Mouse (Mus musculus): ENCODE data around the gene Gm45140. TPM values are rescaled to one million over a fixed set of nuclear protein-coding genes. Genes with fewer than 3 reads are reported as not detected.

The Gm45140 gene
- polyA plus RNA-seq, 1 experiment from 2014 or later: 4.1 TPM

DNA sequence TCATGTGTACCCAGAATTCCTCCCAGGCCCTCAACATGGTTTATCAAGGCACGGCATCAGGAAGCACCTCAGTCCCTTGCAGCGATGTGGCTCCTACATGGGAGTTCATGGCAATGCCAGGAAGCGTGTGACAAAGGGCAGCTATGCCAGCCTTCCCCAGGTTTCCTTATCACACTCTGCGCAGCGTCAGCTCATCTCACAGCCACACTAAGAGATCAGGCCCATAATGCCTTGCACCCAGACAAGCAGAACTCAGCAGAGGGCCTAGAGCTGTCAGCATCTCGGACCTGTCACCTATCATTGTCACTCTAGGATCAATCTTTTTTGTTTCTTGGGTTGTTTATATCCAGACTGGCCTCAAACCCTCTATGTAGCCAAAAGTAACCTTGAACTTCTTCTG lies 36.0 kb downstream of the Gm45140 start:
- Histone ChIP-seq H3K4me3 (replicated peaks) (no peak overlapping the region), H3K36me3 (replicated peaks) (peaks cover 48% of the 10 kb centered on the region), H3K9ac (no peak overlapping the region), H3K9me3 (replicated peaks) (no peaks in the 10 kb centered on the region), H3K4me2 (peak overlapping the region; percentile 36), H3K4me1 (replicated peaks) (peaks cover 89% of the 10 kb centered on the region), H3K27me3 (no peaks in the 10 kb centered on the region), H3K27ac (replicated peaks) (peak overlapping the region; percentile 89)
- ATAC-seq (ENCODE audit: insufficient read depth): 0 out of 2 replicates have a peak, but pooled peaks have one; percentile 37
- 39% methylated on average over 6 of the region's 6 CpGs for WGBS (ENCODE audit: insufficient replicate concordance)

DNA sequence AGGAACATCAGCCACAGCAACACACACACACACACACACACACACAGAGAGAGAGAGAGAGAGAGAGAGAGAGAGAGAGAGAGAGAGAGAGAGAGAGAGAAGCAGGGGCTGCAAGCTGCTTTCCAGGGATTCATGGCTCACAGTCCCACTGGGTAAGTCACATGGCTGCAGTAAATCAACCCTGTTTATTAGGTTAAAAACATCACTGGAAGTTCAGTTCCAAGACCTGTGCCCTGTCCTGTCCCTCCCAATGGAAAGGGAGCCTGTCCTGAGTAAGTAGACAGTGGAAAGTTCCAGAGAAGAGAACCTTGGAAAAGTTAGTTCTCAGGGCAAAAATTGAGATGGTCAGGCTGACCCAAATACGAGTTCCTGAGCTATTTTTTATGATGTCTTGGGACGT lies 38.3 kb downstream of the Gm45140 start:
- peak overlapping the region; percentile 89 for H3K27ac ChIP-seq (replicated peaks)
- H3K9me3 ChIP-seq (replicated peaks): no peaks in the 10 kb centered on the region
- H3K27me3 ChIP-seq: no peaks in the 10 kb centered on the region
- peak overlapping the region; percentile 55; the same call in 1 of the 2 replicates for H3K4me2 ChIP-seq
- no peak for ATAC-seq (ENCODE audit: insufficient read depth)
- WGBS (ENCODE audit: insufficient replicate concordance): 50% methylated on average over 2 of the region's 2 CpGs
- peaks cover 84% of the 10 kb centered on the region for H3K4me1 ChIP-seq (replicated peaks)
- peaks cover 50% of the 10 kb centered on the region for H3K36me3 ChIP-seq (replicated peaks)
- H3K4me3 ChIP-seq (replicated peaks): no peak overlapping the region
- no peak overlapping the region for H3K9ac ChIP-seq

DNA sequence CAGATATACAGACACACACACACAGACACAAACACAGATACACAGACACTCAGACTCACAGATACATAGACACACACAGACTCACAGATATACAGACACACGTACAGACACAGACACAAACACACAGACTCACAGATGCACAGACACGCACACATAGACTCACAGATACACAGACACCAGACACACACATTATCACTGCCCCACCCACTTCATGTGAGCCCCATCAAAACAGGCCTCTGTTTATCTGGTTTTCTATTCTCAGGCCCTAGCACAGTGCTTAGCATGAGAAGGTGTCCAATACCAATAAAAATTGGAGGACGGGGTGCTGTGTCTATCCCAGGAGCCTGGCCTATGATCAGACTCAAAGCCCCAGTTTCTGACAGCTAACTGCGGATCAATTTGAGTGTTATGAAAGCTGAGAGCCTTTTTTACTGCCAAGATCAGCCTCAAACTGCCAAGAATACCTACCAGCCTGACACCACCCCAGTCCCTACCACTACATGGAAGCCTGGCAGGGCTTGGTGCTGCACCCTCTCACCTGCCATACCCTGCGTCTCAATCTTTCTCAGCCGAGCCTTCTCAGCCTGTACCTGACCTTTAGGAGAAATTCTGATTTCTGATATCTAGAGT lies 39.2 kb downstream of the Gm45140 start:
- ATAC-seq (ENCODE audit: insufficient read depth): peak; percentile 92
- 58% methylated on average over 6 of the region's 6 CpGs for WGBS (ENCODE audit: insufficient replicate concordance)
- Histone ChIP-seq H3K27ac (replicated peaks) (peak overlapping the region; percentile 89), H3K9ac (0 out of 2 replicates have a peak overlapping the region, but pooled peaks have one; percentile 43), H3K9me3 (replicated peaks) (no peaks in the 10 kb centered on the region), H3K4me2 (peak overlapping the region; percentile 55), H3K4me1 (replicated peaks) (peaks cover 89% of the 10 kb centered on the region), H3K27me3 (no peaks in the 10 kb centered on the region), H3K36me3 (replicated peaks) (peaks cover 56% of the 10 kb centered on the region), H3K4me3 (replicated peaks) (peak overlapping the region; percentile 18)

DNA sequence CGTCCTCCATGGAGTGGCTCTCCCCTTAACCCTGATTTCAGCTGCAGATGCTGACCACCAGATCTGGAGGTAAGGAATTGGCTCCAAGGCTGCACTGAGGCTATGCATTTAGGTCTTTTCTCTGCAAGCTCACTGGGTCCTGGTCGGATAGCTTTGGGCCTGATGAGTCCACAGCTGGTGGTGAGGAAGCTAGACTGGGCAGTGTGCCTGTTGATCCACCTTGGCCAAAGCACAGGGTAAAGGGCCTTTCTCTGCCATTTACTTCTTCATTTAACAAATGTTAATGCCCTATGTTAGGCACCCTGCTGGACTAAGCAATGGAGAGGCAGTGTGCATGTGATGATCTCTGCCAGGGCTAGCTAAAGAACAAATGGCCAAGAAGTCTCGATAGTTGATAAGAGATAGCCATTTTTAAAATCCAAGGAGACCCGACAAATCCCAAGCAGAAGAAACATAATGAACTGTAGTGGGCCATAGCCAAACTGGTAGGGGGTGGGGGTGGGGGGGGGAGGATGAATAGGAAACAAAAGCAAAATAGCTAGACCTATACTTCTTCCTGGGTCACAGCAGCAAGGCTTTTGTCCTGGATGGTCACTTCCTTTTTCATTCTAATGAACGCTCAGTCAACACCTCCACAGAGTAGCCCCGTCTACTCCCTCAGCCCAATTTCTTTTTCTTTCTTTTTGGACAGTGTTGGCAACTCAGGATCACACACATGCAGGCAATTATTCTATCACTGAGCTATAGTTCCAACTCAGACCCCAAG lies 40.0 kb downstream of the Gm45140 start:
- Histone ChIP-seq H3K9me3 (replicated peaks) (no peaks in the 10 kb centered on the region), H3K27ac (replicated peaks) (peak overlapping the region; percentile 89), H3K4me1 (replicated peaks) (peaks cover 89% of the 10 kb centered on the region), H3K36me3 (replicated peaks) (peaks cover 64% of the 10 kb centered on the region), H3K9ac (peak overlapping the region; percentile 43; the same call in 1 of the 2 replicates), H3K4me3 (replicated peaks) (no peak overlapping the region), H3K4me2 (peak overlapping the region; percentile 55), H3K27me3 (no peaks in the 10 kb centered on the region)
- no peak for ATAC-seq (ENCODE audit: insufficient read depth)
- WGBS (ENCODE audit: insufficient replicate concordance): 80% methylated on average over 6 of the region's 6 CpGs

DNA sequence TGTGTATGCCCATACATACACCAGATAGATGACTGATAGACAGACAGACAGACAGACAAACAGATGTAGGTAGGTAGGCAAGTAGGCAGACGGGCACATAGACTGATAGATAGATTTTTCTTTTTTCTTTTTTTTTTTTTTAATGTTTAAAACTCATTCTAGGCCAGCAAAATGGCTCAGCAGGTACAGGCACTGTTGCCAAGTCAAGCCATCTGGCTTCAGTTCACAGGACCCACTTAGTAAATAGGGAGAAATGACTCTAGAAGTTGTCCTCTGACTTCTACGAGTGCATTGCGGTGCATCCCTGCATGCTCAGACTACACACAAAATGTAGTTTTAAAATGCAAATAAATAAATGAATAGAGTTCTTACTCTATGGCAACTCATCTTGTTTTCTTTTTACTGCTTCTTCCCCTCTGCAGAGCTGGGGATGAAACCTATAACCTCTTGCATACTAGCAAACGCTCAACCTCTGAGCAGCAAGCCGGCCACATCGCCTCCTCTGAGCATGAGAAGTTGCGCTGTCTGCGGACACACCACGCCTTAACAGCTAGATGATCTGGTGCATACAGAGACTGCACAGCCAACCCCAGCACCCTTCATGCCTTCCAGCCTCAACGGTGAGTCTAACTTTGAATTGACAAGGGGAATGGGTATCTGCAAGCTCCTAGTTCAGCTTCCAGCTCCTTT lies 41.6 kb downstream of the Gm45140 start:
- H3K4me1 ChIP-seq (replicated peaks): peaks cover 89% of the 10 kb centered on the region

DNA sequence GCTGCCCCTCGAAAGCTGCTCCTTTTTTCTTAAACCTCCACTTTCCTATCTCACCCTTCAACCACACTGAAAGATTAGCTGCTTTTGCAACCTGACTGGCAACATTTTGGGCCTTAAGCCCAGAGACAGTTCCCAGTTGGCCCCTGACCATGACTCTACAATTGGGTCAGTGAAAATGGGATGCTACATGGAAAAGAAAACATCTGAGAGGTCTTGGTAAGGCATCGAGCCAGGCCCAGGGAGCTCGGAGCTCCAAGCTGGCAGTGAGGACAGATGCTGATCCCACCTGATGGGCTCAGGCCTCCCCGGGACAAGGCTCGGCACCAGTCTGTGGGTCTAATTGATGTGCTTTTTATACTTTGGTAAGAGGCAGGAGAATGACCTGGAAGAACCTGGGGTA lies 43.8 kb downstream of the Gm45140 start:
- WGBS (ENCODE audit: insufficient replicate concordance): 77% methylated on average over 5 of the region's 5 CpGs
- Histone ChIP-seq H3K36me3 (replicated peaks) (peaks cover 78% of the 10 kb centered on the region), H3K4me1 (replicated peaks) (peaks cover 89% of the 10 kb centered on the region), H3K9me3 (replicated peaks) (no peaks in the 10 kb centered on the region), H3K4me2 (peak overlapping the region; percentile 65; the same call in 1 of the 2 replicates), H3K9ac (peak overlapping the region; percentile 54; the same call in 1 of the 2 replicates), H3K27me3 (no peaks in the 10 kb centered on the region), H3K27ac (replicated peaks) (peak overlapping the region; percentile 96), H3K4me3 (replicated peaks) (no peak overlapping the region)
- ATAC-seq (ENCODE audit: insufficient read depth): no peak

More for the DNA sequence above, 41.6 kb downstream of the Gm45140 start:
- Histone ChIP-seq H3K36me3 (replicated peaks) (peaks cover 74% of the 10 kb centered on the region), H3K4me3 (replicated peaks) (no peak overlapping the region), H3K27ac (replicated peaks) (no peak overlapping the region), H3K9ac (no peak overlapping the region), H3K9me3 (replicated peaks) (no peaks in the 10 kb centered on the region), H3K4me2 (no peak overlapping the region), H3K27me3 (no peaks in the 10 kb centered on the region)
- ATAC-seq (ENCODE audit: insufficient read depth): no peak
- 87% methylated on average over 10 of the region's 10 CpGs for WGBS (ENCODE audit: insufficient replicate concordance)

DNA sequence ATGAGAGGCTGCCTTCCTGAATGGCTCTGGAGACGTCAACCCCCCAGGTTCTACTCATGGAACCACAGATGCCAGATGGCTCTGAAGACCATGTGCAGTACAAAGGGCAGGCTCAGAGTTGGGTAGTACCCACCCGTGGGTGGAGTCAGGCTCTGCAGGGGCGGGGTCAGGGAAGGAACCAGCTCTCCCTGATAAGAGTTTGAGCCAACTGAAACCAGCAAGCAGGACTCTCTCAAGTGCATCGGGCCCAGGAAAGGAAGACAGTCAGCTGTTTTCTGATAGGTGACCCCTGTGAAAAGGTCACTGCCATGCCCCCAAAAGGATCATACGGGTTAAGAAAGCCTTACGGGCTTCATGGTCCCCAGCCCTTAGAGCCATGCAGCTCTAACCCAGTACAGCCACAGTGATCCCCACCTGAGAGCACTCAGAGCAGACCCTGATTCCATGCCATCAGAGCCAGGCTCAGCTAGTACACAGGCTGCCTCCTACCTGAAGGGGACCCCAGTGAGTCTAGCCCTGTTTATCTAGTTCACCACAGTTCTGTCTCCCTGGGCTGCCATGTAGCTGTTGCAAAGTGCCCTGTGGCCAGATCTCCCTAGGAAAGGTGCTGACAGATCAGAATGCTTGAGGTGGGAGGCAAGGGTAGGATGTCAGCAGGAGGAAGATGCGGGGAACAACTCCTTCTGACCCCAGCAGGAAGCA lies 44.7 kb downstream of the Gm45140 start:
- peak overlapping the region; percentile 25 for H3K4me3 ChIP-seq (replicated peaks)
- H3K27ac ChIP-seq (replicated peaks): peak overlapping the region; percentile 96
- peak; percentile 92 for ATAC-seq (ENCODE audit: insufficient read depth)
- H3K4me2 ChIP-seq: peak overlapping the region; percentile 65
- 21% methylated on average over 7 of the region's 7 CpGs for WGBS (ENCODE audit: insufficient replicate concordance)
- peaks cover 82% of the 10 kb centered on the region for H3K4me1 ChIP-seq (replicated peaks)
- H3K9me3 ChIP-seq (replicated peaks): no peaks in the 10 kb centered on the region
- no peaks in the 10 kb centered on the region for H3K27me3 ChIP-seq
- peaks cover 78% of the 10 kb centered on the region for H3K36me3 ChIP-seq (replicated peaks)
- peak overlapping the region; percentile 54 for H3K9ac ChIP-seq

DNA sequence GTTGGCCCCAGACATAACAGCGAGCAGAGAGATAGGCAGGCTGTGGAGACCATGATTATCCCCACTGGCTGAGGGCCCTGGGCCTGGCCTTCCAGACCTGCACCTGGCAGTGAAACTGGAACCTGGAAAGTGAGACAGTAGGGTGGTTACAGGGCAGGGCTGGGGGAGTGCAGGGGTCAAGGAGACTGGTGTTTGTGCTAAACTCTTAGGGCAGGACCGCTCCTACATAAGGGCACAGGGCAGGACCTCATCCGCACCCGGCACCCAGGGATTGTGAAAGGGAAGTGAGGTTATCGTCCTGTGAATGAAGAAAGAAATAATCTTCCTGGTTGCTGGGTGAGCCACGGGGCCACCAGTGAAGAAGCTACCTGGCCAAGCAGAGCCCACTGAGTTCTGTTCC lies 45.8 kb downstream of the Gm45140 start:
- ATAC-seq (ENCODE audit: insufficient read depth): no peak
- no peak overlapping the region for H3K4me3 ChIP-seq (replicated peaks)
- peaks cover 73% of the 10 kb centered on the region for H3K36me3 ChIP-seq (replicated peaks)
- H3K27ac ChIP-seq (replicated peaks): peak overlapping the region; percentile 96
- peaks cover 76% of the 10 kb centered on the region for H3K4me1 ChIP-seq (replicated peaks)
- peak overlapping the region; percentile 50 for H3K9ac ChIP-seq
- H3K9me3 ChIP-seq (replicated peaks): no peaks in the 10 kb centered on the region
- no peaks in the 10 kb centered on the region for H3K27me3 ChIP-seq
- 67% methylated on average over 6 of the region's 6 CpGs for WGBS (ENCODE audit: insufficient replicate concordance)
- H3K4me2 ChIP-seq: 0 out of 2 replicates have a peak overlapping the region, but pooled peaks have one; percentile 65

DNA sequence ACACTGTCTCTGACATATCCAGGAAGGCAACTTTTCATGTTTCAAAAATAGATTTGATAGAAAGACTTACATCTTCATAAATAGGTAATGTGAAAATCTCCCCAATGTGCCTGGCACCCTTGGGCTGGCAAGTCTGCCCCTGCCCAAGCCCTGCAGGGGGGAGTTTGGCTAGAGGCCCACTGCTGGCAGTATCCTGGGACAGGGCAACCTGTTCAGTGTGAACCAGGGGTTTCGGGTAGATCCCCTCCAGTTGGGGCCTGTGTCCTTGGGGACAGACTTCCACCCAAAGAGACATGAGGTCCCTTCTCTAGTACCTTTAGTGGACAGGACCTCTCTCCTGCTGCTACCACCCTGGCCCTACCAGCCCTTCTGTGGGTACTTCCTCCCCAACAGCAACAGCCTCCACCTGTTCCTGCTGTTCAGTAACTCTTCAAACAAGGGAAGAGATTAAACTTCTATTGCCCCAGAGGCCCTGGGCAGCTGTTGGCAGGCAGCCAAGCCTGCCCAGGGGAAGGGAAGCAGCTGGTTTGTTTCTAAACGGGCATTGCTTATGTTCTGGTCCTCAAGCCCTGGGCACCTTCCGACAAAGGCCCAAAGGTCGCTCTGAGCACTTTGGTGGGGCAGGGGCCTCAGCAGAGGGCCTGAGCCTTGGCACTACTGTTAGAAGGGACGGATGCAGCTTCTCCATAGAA lies 46.6 kb downstream of the Gm45140 start:
- H3K4me2 ChIP-seq: peak overlapping the region; percentile 16; the same call in 1 of the 2 replicates
- no peak for ATAC-seq (ENCODE audit: insufficient read depth)
- H3K4me1 ChIP-seq (replicated peaks): peaks cover 73% of the 10 kb centered on the region

DNA sequence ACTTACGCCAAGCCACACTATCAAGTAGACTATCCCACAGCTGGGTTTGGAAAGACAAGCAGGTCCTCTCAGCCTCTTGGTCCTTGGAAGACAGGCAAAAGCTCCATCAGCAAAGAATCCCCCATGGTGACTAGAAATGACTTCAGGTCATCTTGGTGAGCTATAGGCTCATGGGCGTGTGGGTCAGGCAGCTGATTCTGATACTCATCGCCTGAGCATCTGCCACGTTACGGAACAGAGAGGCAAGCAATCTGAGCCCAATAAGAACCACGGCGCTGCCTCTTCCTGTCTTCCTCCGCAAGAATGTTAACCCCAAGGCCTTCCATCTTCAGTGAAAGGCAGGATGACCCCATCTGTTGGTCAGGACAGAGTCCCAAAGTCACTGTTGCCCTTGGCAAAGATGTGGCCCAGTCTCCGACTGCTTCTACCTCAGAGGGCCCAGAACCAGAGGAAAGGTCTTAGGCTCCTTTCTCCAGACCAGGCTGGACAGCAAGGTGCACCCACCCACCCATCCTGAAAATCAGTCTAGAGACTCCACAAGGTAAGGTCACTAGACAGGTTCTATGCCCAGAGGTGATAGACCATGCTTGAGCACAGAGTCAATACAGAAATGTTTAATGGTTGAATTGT lies 47.2 kb downstream of the Gm45140 start:
- Histone ChIP-seq H3K27me3 (no peaks in the 10 kb centered on the region), H3K4me2 (no peak overlapping the region), H3K4me1 (replicated peaks) (peaks cover 77% of the 10 kb centered on the region), H3K36me3 (replicated peaks) (peaks cover 59% of the 10 kb centered on the region), H3K9me3 (replicated peaks) (no peaks in the 10 kb centered on the region), H3K9ac (0 out of 2 replicates have a peak overlapping the region, but pooled peaks have one; percentile 4), H3K27ac (replicated peaks) (peak overlapping the region; percentile 96), H3K4me3 (replicated peaks) (no peak overlapping the region)
- WGBS (ENCODE audit: insufficient replicate concordance): 83% methylated on average over 9 of the region's 9 CpGs
- ATAC-seq (ENCODE audit: insufficient read depth): no peak

More for the DNA sequence above, 46.6 kb downstream of the Gm45140 start:
- H3K27ac ChIP-seq (replicated peaks): peak overlapping the region; percentile 96
- H3K36me3 ChIP-seq (replicated peaks): peaks cover 66% of the 10 kb centered on the region
- H3K27me3 ChIP-seq: no peaks in the 10 kb centered on the region
- no peak overlapping the region for H3K4me3 ChIP-seq (replicated peaks)
- no peaks in the 10 kb centered on the region for H3K9me3 ChIP-seq (replicated peaks)
- 0 out of 2 replicates have a peak overlapping the region, but pooled peaks have one; percentile 50 for H3K9ac ChIP-seq
- 45% methylated on average over 5 of the region's 5 CpGs for WGBS (ENCODE audit: insufficient replicate concordance)
